Mouse (Mus musculus) spleen, postnatal 4 days (tissue): Measurements from ENCODE around the gene Idi1.
"Not testable (repeated sequence)": the region's sequence is repeated elsewhere in the genome, so short reads cannot be mapped to it uniquely, and the experiment has no call there.

Source experiments
- DNase-seq, 2 experiments: peaks; one replicate each; pipeline ENCODE4 v3.0.0; 2022; ENCODE audit warnings: low spot score in 2 of 2

The Idi1 gene

GRCm38 (mm10) chr13:8888603-8889002 is 3.3 kb downstream of the Idi1 start:
- DNase-seq: peak in 1 of 2 experiments; percentile 41

DNA sequence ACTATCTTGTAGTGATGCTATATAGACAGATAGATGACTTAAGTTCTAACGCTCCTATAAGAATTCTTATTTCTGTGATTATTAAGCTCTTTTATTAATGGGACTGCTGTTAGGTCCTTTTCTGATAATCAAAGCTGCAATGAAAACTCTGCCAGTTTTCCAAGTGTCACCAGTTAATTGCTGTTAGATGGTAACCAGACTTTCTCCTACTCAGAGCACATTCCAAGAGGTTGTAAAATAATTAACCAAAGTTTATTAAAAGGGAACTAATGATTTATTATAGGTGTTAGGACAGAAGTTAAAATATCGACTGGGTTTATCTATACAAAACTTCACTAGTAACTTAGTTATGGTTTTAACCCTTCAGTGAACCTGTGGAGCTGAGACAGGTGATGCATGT is 20.7 kb downstream of the Idi1 start:
- not testable (repeated sequence) for DNase-seq

- DNase-seq: not testable (repeated sequence)
These were observed 28.6 kb downstream of the Idi1 start for GRCm38 (mm10) chr13:8913890-8914289.

- no peak for DNase-seq
These were observed 48.2 kb downstream of the Idi1 start for GRCm38 (mm10) chr13:8933499-8933898.

GRCm38 (mm10) chr13:8937611-8938140 is 52.4 kb downstream of the Idi1 start:
- not testable (repeated sequence) for DNase-seq

- not testable (repeated sequence) for DNase-seq
These were observed 55.8 kb downstream of the Idi1 start for GRCm38 (mm10) chr13:8941110-8941509.

DNA sequence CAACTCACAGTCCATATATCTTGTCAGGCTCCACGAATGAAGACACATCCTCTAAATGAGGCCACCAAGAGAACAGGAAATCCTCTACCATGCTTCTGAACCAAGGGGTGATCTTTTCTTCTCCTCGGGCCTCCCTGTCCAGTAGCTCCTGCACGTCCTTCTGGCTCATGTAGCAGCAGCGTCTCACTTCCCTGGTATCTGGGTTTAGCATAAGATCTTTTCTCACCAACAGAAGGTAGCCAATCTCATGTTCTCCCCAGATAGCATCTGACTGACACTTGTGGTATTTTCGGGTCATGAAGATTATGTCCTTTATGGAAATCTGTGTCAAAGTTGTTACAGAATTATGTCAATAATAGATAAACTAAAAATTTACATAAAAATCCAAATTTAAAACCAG is 56.4 kb downstream of the Idi1 start:
- DNase-seq: not testable (repeated sequence)
